Mouse (Mus musculus): ENCODE measurements around the gene Abca4.
A peak's percentile ranks its signal among the peaks of the same experiment; 100 is the strongest.

Gene Abca4

GRCm38 (mm10) chr3:122111141-122111981 lies 67.1 kb downstream of the Abca4 start:
- DNase-seq (ENCODE audit: low read depth) = no peak

- DNase-seq (ENCODE audit: low read depth) = no peak
Observed at GRCm38 (mm10) chr3:122118651-122119214, 74.5 kb downstream of the Abca4 start.

- no peak for DNase-seq (ENCODE audit: low read depth)
Observed at GRCm38 (mm10) chr3:122119733-122120132, 75.5 kb downstream of the Abca4 start.

- DNase-seq (ENCODE audit: low read depth) = no peak
Observed at GRCm38 (mm10) chr3:122120217-122120616, 76.0 kb downstream of the Abca4 start.

DNA sequence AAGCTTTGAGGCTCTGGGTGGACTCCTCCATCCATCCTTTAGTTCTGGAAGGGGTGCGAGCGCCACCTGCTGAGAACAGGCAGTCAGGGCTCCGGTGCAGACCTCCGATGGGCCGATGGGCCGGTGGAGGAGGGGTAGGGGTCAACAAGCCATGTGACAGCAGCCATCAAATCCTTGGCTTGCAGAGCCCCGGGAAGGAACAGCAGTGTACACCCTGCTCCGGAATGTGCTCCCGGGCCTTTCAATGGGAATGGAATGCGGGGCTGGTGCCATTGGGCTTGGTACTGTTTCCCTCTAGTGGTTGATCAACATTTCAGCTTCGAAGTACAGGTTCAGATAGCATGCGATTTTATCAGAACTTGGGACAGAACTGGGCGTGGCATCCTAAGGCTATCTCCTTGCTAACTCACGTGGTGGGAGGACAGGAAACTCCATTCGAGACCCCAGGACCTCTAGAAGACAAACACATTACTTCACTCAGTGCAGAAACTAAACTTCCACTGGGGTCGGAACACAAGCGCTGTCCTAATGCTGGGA lies 78.0 kb downstream of the Abca4 start:
- peak; percentile 54 for DNase-seq (ENCODE audit: low read depth)

- no peak for DNase-seq (ENCODE audit: low read depth)
Observed at GRCm38 (mm10) chr3:122122838-122123237, 78.6 kb downstream of the Abca4 start.

DNA sequence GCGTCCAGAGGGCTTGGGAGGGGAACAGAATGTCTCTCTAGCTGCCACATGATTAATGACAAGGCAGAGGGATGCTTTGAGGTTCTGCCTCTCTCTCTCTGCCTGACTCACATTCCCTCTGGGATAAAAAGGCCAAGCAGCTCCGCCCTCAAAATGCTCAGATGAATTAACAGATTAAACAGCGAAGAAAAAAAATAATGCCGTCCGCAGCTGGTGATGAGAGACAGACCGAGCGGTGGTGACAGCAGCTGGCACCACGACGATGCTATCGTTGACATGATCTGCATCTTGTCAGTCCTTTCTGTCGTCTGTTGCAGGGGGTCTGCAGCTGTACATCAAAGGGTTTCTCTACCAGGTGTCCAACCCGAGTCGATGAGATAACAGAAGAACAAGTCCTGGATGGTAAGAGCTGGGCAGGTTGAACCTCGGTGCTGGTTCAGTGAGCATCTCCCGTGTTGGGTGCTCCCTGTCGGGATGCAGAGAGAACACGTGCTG lies 84.8 kb downstream of the Abca4 start:
- no peak for DNase-seq (ENCODE audit: low read depth)

DNA sequence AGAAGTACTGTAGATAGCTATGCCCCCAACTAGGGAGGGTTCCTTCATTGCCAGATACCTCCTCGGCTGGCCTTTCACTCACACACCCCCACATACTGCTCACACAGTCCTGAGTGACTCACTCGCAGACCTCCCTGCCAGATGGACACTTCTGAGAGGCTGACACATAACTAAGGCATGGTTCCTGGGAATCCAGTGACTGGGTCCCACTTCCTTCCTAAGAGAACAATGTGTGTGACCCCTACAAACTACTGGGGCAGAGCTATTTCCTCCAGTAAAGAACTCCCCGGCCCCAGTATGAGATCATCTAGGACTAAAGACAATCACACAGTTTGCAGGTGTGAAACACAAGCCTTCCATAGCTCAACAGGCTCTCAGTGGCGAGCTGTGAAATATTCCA lies 86.5 kb downstream of the Abca4 start:
- no peak for DNase-seq (ENCODE audit: low read depth)

DNA sequence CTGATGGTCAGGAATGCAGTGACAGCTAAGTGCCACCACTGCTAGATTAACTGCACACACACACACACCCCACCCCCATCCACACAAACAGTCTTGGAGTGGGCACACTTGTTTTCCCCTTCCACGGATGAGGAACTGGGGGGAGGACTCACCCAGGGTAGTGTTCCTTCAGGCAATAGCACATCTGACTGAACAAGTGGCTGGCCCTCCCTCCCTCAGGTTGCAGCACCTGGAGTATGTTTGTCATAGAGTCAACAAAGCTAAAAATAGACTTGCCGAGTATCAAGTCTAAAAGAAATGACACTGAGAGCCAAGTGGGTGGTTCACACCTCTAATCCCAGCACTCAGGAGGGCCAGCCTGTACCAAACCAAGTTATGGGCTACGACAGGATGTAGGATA lies 87.4 kb downstream of the Abca4 start:
- no peak for DNase-seq (ENCODE audit: low read depth)

DNA sequence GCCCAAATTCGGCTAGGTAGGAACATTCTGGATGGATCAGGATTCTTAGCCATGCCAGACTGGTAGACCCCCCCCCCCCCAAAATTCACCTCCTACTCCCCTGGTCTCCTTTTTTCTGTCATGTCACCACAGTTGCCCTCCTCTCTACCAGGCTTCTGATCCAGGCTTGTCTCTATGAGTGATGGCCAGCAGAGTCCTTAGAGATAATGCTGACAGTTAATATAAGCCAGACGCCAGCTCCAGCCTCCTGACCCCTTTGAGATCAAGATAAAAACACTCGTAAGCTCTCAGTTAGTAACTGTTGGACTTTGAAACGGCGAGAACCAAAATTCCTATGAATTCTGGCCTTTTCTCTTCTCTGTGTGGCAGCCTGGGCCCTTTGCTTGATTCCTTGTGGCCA lies 89.0 kb downstream of the Abca4 start:
- no peak for DNase-seq (ENCODE audit: low read depth)

DNA sequence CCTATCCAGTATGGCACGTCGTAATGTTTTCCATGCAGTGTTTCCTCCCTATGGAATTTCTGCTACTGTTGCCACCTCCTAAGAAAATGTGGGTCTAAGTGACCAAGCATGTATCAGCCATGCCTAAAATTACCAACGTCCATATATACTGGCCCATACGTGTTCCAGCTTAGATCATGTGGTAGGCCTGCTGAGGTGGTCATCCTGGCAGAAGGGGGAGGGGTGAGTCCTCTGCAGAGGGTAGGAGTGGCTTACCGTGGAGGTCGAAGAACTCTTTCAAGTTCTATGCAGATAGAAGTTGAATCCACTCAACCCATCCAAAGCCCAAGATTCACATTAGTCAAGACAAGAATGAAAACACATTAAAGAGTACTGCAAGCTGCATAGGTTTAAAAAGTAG lies 89.6 kb downstream of the Abca4 start:
- no peak for DNase-seq (ENCODE audit: low read depth)

GRCm38 (mm10) chr3:122140589-122141400 lies 96.6 kb downstream of the Abca4 start:
- peak; percentile 50 for DNase-seq (ENCODE audit: low read depth)

DNA sequence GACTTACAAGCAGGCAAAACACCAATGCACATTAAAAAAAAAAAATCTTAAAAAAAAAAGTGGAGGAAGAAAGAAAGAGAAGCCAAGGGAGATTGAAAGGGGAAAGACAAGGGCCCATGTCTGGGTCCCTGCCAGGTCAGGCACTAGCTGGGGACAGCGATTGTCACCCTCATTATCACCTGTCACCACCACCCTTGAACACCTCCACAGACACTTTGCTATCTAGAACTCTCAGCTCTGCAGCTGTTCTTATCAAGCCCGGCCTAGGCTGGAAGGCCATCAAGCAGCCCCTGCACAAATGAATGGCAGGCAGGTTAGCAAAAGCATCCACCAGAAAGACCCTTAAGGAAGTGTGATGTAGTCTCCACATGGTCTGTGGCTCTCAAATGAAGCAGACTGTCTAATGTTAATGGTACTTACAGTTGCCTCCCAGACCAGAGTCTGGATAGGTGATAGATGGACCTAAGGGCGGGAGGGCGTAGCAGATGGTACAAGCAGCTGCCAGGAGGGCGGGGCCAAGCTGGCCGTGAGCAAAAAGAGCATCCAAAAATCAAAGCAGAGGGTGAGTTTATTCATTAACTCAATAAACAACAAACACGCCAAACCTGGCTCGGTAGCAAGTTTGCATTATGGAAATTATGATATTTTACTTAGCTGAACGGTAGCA lies 98.1 kb downstream of the Abca4 start:
- DNase-seq (ENCODE audit: low read depth) = no peak

DNA sequence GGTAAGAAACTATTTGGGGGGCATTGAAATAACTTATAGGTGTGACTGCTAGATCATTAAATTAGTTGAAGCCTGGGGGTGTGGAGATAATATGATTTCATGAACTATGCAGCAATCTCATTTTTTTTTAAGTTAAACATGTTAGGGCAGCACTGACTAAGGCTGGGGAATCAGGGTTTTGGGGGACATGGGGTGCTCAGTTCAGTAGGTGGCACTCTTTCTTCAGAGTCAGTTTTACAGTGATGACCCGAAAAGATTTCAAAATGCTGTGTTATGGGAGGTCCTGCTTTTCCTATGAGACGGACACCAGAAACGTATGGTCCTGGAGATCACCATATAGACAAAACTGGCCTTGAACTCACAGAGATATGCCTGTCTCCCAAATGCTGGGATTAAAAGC lies 99.2 kb downstream of the Abca4 start:
- DNase-seq (ENCODE audit: low read depth) = no peak

DNA sequence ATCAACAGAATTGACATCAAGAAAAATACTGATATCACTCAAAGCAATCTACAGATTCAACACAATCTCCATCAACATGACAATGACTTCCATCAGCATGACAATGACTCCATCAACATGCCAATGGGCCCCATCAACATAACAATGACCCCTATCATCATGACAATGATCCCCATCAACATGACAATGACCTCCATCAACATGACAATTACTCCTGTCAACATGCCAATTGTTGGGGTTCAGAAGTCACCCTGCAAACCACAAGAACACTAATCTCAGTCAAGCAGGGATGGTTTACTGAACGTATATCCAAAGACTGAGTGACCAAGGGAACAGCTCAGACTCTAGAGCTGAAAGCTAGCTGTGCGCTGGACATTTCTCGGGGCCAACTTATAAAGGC lies 101.2 kb downstream of the Abca4 start:
- DNase-seq (ENCODE audit: low read depth) = no peak

GRCm38 (mm10) chr3:122150836-122151235 lies 106.6 kb downstream of the Abca4 start:
- DNase-seq (ENCODE audit: low read depth) = no peak

DNA sequence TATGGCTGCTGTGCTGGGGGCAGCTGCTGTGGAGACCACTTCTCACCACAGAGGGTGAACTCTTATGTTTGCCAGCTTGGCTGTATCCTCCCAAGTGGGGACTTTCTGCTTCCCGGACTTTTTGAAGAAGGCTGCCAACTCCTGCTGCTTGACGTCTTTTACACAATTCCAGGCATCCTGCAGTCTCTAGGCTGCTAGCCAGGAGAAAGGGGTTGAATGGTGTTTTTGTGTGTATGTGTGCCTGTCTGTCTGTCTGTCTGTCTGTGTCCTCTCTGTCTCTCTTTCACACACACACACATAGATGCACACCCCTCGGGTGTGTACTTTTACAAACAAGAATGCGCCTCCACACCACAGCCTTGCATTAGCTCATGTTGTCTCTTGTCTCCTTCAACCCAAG lies 108.2 kb downstream of the Abca4 start:
- no peak for DNase-seq (ENCODE audit: low read depth)

GRCm38 (mm10) chr3:122154080-122154479 lies 109.8 kb downstream of the Abca4 start:
- no peak for DNase-seq (ENCODE audit: low read depth)

DNA sequence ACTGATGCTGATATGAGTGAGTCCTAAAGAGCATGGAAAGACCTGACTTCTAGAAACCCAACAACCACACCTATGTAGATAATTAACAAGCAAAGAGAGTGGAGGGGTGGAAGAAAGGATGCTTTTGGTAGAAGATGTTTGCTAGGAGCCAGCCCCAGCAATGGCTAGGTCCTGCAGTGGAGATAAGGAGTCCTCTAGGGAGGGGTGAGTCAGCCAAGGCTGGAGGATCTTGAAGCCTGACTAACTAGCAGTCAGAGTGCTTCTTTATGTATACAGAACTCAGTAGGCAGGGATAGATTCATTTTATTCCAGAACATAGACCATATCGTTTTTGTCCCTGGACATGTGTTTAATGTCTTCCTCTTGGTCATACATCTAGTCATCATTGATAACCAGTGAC lies 115.2 kb downstream of the Abca4 start:
- DNase-seq (ENCODE audit: low read depth) = no peak

- peak; percentile 70 for DNase-seq (ENCODE audit: low read depth)
Observed at GRCm38 (mm10) chr3:122169616-122170178, 125.5 kb downstream of the Abca4 start.

- DNase-seq (ENCODE audit: low read depth) = no peak
Observed at GRCm38 (mm10) chr3:122170621-122171309, 126.5 kb downstream of the Abca4 start.
